Mouse (Mus musculus): ENCODE results near the gene Crtac1. TPM values are rescaled to one million over a fixed set of nuclear protein-coding genes. Genes with fewer than 3 reads are reported as not detected.

The Crtac1 gene
- polyA plus RNA-seq, 1 experiment from 2014 or later, result 42.1 TPM

DNA sequence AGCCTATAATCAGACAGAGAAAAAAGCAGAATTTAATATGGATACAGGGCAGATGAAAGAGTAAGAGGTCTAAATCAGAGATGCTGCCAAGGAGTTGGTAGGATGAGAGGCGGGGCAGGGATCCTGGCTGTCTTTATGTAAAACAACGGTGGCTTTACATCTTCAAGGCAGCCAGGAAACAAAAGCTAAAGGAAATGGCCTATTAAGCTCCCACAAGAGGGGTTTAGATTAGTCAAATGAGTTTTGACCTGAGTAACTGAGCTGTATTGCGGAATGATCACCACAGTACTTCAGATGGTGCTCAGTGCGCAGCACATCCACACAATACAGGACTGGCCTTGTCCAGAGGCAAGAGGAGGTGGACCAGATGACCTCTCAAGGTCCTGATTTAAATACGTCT is 21.7 kb downstream of the Crtac1 start:
- 23% methylated on average over 5 of the region's 5 CpGs for WGBS
- Histone ChIP-seq H3K4me2 (replicated peaks) (peak overlapping the region; percentile 55; the same call in 1 of the 2 replicates), H3K27me3 (replicated peaks) (0 out of 2 replicates have a peak, but pooled peaks cover 3% of the 10 kb centered on the region), H3K27ac (no peak overlapping the region), H3K9ac (no peak overlapping the region), H3K4me3 (no peak overlapping the region), H3K36me3 (no peaks in the 10 kb centered on the region), H3K9me3 (no peaks in the 10 kb centered on the region), H3K4me1 (peaks cover 21% of the 10 kb centered on the region)
- ATAC-seq (ENCODE audit: low FRiP score, low read depth), result no peak

GRCm38 (mm10) chr19:42409226-42409625 is 22.4 kb downstream of the Crtac1 start:
- peak overlapping the region; percentile 22 for H3K27ac ChIP-seq
- 2% methylated on average over 19 of the region's 19 CpGs for WGBS
- H3K9me3 ChIP-seq, result no peaks in the 10 kb centered on the region
- peaks cover 6% of the 10 kb centered on the region; the same call in 1 of the 2 replicates for H3K27me3 ChIP-seq (replicated peaks)
- H3K9ac ChIP-seq, result peak overlapping the region; percentile 26; the same call in 1 of the 2 replicates
- no peaks in the 10 kb centered on the region for H3K36me3 ChIP-seq
- H3K4me1 ChIP-seq, result peaks cover 21% of the 10 kb centered on the region
- ATAC-seq (ENCODE audit: low FRiP score, low read depth), result peak; percentile 65; the same call in 1 of the 2 replicates
- no peak overlapping the region for H3K4me3 ChIP-seq
- H3K4me2 ChIP-seq (replicated peaks), result peak overlapping the region; percentile 55

- 89% methylated on average over 15 of the region's 15 CpGs for WGBS
- Histone ChIP-seq H3K4me2 (replicated peaks) (no peak overlapping the region), H3K9me3 (no peaks in the 10 kb centered on the region), H3K4me3 (no peak overlapping the region), H3K27me3 (replicated peaks) (peaks cover 3% of the 10 kb centered on the region; the same call in 1 of the 2 replicates), H3K36me3 (no peaks in the 10 kb centered on the region), H3K4me1 (peaks cover 13% of the 10 kb centered on the region), H3K9ac (no peak overlapping the region), H3K27ac (no peak overlapping the region)
- ATAC-seq (ENCODE audit: low FRiP score, low read depth), result no peak
Observed at GRCm38 (mm10) chr19:42404364-42404763, 27.2 kb downstream of the Crtac1 start.

DNA sequence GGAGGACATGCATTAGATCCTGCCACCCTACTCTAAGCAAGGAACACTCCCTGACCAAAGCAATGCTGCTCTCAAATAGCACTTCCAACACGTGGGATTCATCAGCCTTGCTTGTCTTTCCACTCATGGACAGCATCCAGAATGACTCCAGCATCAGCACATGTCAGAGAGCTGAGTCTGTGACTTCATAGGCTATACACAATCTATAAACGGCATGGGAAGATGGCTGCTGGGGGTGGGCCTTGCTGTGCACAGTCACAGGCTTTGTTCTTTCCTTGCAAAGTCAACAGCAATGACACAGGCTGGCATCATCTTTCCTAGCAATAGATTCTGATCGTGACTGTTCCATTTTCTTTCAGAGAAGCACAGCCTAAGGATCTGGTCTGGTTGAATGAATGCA is 31.6 kb downstream of the Crtac1 start:
- Histone ChIP-seq H3K4me1 (peaks cover 5% of the 10 kb centered on the region), H3K36me3 (no peaks in the 10 kb centered on the region), H3K27me3 (replicated peaks) (peaks cover 3% of the 10 kb centered on the region; the same call in 1 of the 2 replicates), H3K4me2 (replicated peaks) (no peak overlapping the region), H3K4me3 (no peak overlapping the region), H3K27ac (no peak overlapping the region), H3K9me3 (no peaks in the 10 kb centered on the region), H3K9ac (no peak overlapping the region)
- 59% methylated on average over 3 of the region's 3 CpGs for WGBS
- ATAC-seq (ENCODE audit: low FRiP score, low read depth), result no peak

GRCm38 (mm10) chr19:42397281-42397680 is 34.3 kb downstream of the Crtac1 start:
- H3K4me3 ChIP-seq, result no peak overlapping the region
- H3K4me2 ChIP-seq (replicated peaks), result no peak overlapping the region
- H3K27ac ChIP-seq, result no peak overlapping the region
- 21% methylated on average over 11 of the region's 11 CpGs for WGBS
- H3K9me3 ChIP-seq, result no peaks in the 10 kb centered on the region
- no peak overlapping the region for H3K9ac ChIP-seq
- H3K4me1 ChIP-seq, result peaks cover 22% of the 10 kb centered on the region
- no peak for ATAC-seq (ENCODE audit: low FRiP score, low read depth)
- no peaks in the 10 kb centered on the region for H3K27me3 ChIP-seq (replicated peaks)
- no peaks in the 10 kb centered on the region for H3K36me3 ChIP-seq

- Histone ChIP-seq H3K36me3 (no peaks in the 10 kb centered on the region), H3K4me2 (replicated peaks) (no peak overlapping the region), H3K27me3 (replicated peaks) (no peaks in the 10 kb centered on the region; the same call in 1 of the 2 replicates), H3K27ac (no peak overlapping the region), H3K9me3 (no peaks in the 10 kb centered on the region), H3K4me1 (peaks cover 22% of the 10 kb centered on the region), H3K4me3 (no peak overlapping the region), H3K9ac (no peak overlapping the region)
- no peak for ATAC-seq (ENCODE audit: low FRiP score, low read depth)
- WGBS, result 53% methylated on average over 2 of the region's 2 CpGs
Observed at GRCm38 (mm10) chr19:42394848-42395534, 36.6 kb downstream of the Crtac1 start.

- no peak for ATAC-seq (ENCODE audit: low FRiP score, low read depth)
- Histone ChIP-seq H3K27ac (no peak overlapping the region), H3K9ac (no peak overlapping the region), H3K27me3 (replicated peaks) (no peaks in the 10 kb centered on the region; the same call in 1 of the 2 replicates), H3K4me2 (replicated peaks) (no peak overlapping the region), H3K4me1 (peaks cover 22% of the 10 kb centered on the region), H3K36me3 (no peaks in the 10 kb centered on the region), H3K9me3 (no peaks in the 10 kb centered on the region), H3K4me3 (no peak overlapping the region)
- 56% methylated on average over 4 of the region's 4 CpGs for WGBS
Observed at GRCm38 (mm10) chr19:42393920-42394319, 37.7 kb downstream of the Crtac1 start.

DNA sequence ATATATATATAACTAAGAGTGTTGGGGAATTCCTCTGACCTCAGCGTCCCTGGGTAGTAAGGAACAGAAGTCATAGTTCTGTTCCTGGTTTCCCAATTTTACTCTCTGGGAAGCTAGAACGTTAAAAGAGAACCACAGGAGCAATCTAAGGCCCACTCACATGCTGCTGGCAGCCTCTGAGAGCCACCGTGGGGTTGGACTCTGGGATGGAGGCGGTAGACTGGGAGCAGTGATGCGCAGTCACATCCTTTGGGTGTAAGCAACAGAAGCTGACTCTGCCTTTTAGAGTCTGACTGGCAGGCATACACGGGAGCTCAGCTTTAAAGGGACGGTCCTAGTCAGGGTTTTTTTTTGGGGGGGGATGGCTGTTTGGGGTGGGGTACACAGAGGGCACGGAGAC is 39.5 kb downstream of the Crtac1 start:
- WGBS, result 91% methylated on average over 8 of the region's 8 CpGs
- peaks cover 22% of the 10 kb centered on the region for H3K4me1 ChIP-seq
- H3K4me3 ChIP-seq, result no peak overlapping the region
- H3K9me3 ChIP-seq, result no peaks in the 10 kb centered on the region
- no peak overlapping the region for H3K4me2 ChIP-seq (replicated peaks)
- no peaks in the 10 kb centered on the region; the same call in 1 of the 2 replicates for H3K27me3 ChIP-seq (replicated peaks)
- no peak overlapping the region for H3K9ac ChIP-seq
- H3K36me3 ChIP-seq, result no peaks in the 10 kb centered on the region
- ATAC-seq (ENCODE audit: low FRiP score, low read depth), result no peak
- H3K27ac ChIP-seq, result no peak overlapping the region

DNA sequence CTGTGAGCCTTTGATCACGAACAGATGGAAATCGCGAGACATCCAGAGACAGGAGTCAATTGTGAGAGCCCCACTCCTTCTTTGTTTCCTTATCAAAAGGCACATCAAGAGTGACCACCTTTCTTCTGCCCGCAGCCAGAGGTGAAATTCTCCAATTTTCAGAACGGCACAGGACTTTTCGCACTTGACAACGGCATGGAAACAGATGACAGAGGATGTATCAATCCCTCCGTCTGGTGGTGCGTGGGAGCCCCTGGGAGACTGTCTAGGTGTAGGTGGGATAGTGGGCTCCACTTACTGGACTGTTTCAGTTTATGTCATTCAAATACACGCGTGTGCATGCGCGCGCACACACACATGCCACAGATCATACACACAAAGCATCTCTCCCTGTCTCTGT is 42.0 kb downstream of the Crtac1 start:
- Histone ChIP-seq H3K36me3 (no peaks in the 10 kb centered on the region), H3K4me3 (no peak overlapping the region), H3K9ac (no peak overlapping the region), H3K27me3 (replicated peaks) (no peaks in the 10 kb centered on the region; the same call in 1 of the 2 replicates), H3K9me3 (no peaks in the 10 kb centered on the region), H3K4me2 (replicated peaks) (no peak overlapping the region), H3K4me1 (peaks cover 25% of the 10 kb centered on the region), H3K27ac (no peak overlapping the region)
- WGBS, result 89% methylated on average over 14 of the region's 14 CpGs
- no peak for ATAC-seq (ENCODE audit: low FRiP score, low read depth)

- Histone ChIP-seq H3K36me3 (no peaks in the 10 kb centered on the region), H3K27ac (no peak overlapping the region), H3K9me3 (no peaks in the 10 kb centered on the region), H3K4me2 (replicated peaks) (peak overlapping the region; percentile 43), H3K27me3 (replicated peaks) (no peaks in the 10 kb centered on the region; the same call in 1 of the 2 replicates), H3K4me1 (peaks cover 34% of the 10 kb centered on the region), H3K9ac (no peak overlapping the region), H3K4me3 (no peak overlapping the region)
- WGBS, result 11% methylated on average over 15 of the region's 15 CpGs
- ATAC-seq (ENCODE audit: low FRiP score, low read depth), result peak; percentile 59; the same call in 1 of the 2 replicates
Observed at GRCm38 (mm10) chr19:42384981-42385598, 46.5 kb downstream of the Crtac1 start.

- H3K4me3 ChIP-seq, result peak overlapping the region; percentile 22
- WGBS, result under 1% methylated on average over 13 of the region's 13 CpGs
- H3K9ac ChIP-seq, result peak overlapping the region; percentile 42
- ATAC-seq (ENCODE audit: low FRiP score, low read depth), result peak; percentile 76
- H3K9me3 ChIP-seq, result no peaks in the 10 kb centered on the region
- no peaks in the 10 kb centered on the region for H3K36me3 ChIP-seq
- H3K4me2 ChIP-seq (replicated peaks), result peak overlapping the region; percentile 65
- peaks cover 3% of the 10 kb centered on the region; the same call in 1 of the 2 replicates for H3K27me3 ChIP-seq (replicated peaks)
- peak overlapping the region; percentile 34; the same call in 1 of the 2 replicates for H3K27ac ChIP-seq
- peaks cover 34% of the 10 kb centered on the region for H3K4me1 ChIP-seq
Observed at GRCm38 (mm10) chr19:42380981-42381373, 50.6 kb downstream of the Crtac1 start.

GRCm38 (mm10) chr19:42380321-42380980 is 51.1 kb downstream of the Crtac1 start:
- Histone ChIP-seq H3K9ac (peak overlapping the region; percentile 42), H3K27ac (peak overlapping the region; percentile 34), H3K4me3 (peak overlapping the region; percentile 22), H3K4me1 (peaks cover 32% of the 10 kb centered on the region), H3K9me3 (no peaks in the 10 kb centered on the region), H3K36me3 (no peaks in the 10 kb centered on the region), H3K27me3 (replicated peaks) (peaks cover 3% of the 10 kb centered on the region; the same call in 1 of the 2 replicates), H3K4me2 (replicated peaks) (peak overlapping the region; percentile 65)
- peak; percentile 69 for ATAC-seq (ENCODE audit: low FRiP score, low read depth)
- 1% methylated on average over 25 of the region's 26 CpGs for WGBS

Data from neural tube, embryonic 12.5 days (tissue).